Comparison of ENCODE assay signal across 9 mouse cellular contexts in the genomic region with DNA sequence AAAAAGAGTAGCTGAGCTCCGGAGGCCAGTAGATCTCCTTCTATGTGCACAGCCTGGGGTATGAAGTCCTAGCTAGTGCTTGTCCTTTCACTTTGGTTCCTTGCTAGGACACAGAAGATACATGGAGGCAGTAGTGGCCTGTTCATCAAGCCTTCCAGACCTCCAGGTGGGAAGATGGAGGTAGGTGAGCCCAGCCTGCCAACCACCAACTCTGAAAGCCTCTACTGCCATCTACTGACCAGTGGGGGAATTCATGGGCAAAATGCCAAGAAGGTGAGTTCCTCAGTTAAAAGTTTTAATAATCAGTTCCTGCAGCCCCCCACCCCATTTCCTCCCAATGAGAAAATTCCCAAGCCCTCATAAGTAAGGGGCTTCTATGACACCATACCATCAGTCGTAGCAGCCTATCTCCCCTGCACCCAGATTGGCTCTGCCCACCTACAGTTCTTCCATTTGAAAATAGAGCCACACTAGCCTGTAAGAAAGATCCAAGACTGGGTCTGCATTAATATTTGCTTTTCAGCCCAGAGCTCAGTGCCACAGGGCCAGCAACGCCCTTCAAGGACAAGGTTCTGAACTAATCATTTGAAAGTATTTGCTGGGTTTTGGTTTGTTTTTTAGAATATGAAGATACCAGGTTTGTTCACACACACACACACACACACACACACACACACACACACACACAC.
DNase-seq lines count a peak whose midpoint lies in the region; ATAC-seq and TF ChIP-seq lines count a peak whose summit lies in the region.
"Had no signal": no experiment of that assay in that cellular context is flagged by ENCODE, and none has a peak within 500 bp of the region (broad histone marks: within the 10 kb centered on the region; RNA-seq: fewer than 3 reads in every experiment).

No protein-coding gene starts in this region.

- H3K9me3 ChIP-seq in forebrain, embryonic 12.5 days: no peaks in the 10 kb centered on the region
- no peaks in the 10 kb centered on the region for H3K9me3 ChIP-seq in forebrain, embryonic 13.5 days (replicated peaks)
- H3K9me3 ChIP-seq in stomach, postnatal 0 days (ENCODE audit: control insufficient read depth, low read length): no peaks in the 10 kb centered on the region
- H3K9me3 ChIP-seq: limb, embryonic 15.5 days had no signal

- ATAC-seq in forebrain, embryonic 12.5 days (ENCODE audit: low FRiP score): peak; percentile 44; the same call in 1 of the 2 replicates
- ATAC-seq in forebrain, embryonic 13.5 days: no peak
- ATAC-seq in megakaryocyte-erythroid progenitor cell, adult 5-6 weeks (replicated peaks; ENCODE audit: low FRiP score, low TSS enrichment, poor library complexity, severe bottlenecking): peak; percentile 60
- ATAC-seq in stomach, postnatal 0 days (ENCODE audit: low FRiP score, low TSS enrichment): no peak

- no peaks in the 10 kb centered on the region for H3K4me1 ChIP-seq in forebrain, embryonic 12.5 days
- no peaks in the 10 kb centered on the region for H3K4me1 ChIP-seq in forebrain, embryonic 13.5 days
- H3K4me1 ChIP-seq in bone marrow, adult 2 months (ENCODE audit: control insufficient read depth, insufficient read depth, low read length): peaks cover 2% of the 10 kb centered on the region
- H3K4me1 ChIP-seq in stomach, postnatal 0 days (replicated peaks; ENCODE audit: control insufficient read depth, insufficient read depth): no peaks in the 10 kb centered on the region

- H3K27ac ChIP-seq in forebrain, embryonic 12.5 days: no peak overlapping the region
- no peak overlapping the region for H3K27ac ChIP-seq in forebrain, embryonic 13.5 days
- H3K27ac ChIP-seq in bone marrow, adult 2 months (ENCODE audit: control insufficient read depth, insufficient read depth, low read depth, low read length, poor library complexity): no peak overlapping the region
- H3K27ac ChIP-seq in stomach, postnatal 0 days (replicated peaks): no peak overlapping the region
- H3K27ac ChIP-seq: limb, embryonic 15.5 days had no signal

- H3K9ac ChIP-seq in forebrain, embryonic 12.5 days: no peak overlapping the region
- no peak overlapping the region for H3K9ac ChIP-seq in forebrain, embryonic 13.5 days
- no peak overlapping the region for H3K9ac ChIP-seq in stomach, postnatal 0 days (ENCODE audit: low read length)
- H3K9ac ChIP-seq: limb, embryonic 15.5 days had no signal

- H3K4me2 ChIP-seq in forebrain, embryonic 12.5 days: no peak overlapping the region
- H3K4me2 ChIP-seq in forebrain, embryonic 13.5 days: no peak overlapping the region
- no peak overlapping the region for H3K4me2 ChIP-seq in stomach, postnatal 0 days (replicated peaks; ENCODE audit: low read depth)
- H3K4me2 ChIP-seq: limb, embryonic 15.5 days had no signal

- TF ChIP-seq POLR2A in bone marrow, adult 2 months (IDR thresholded peaks at IDR 0.05; ENCODE audit: borderline replicate concordance, control insufficient read depth, low read depth, low read length): no peak

- no peaks in the 10 kb centered on the region for H3K27me3 ChIP-seq in forebrain, embryonic 12.5 days
- H3K27me3 ChIP-seq in forebrain, embryonic 13.5 days: no peaks in the 10 kb centered on the region
- H3K27me3 ChIP-seq in C2C12 (ENCODE audit: control insufficient read depth, insufficient read depth, insufficient read length): no peaks in the 10 kb centered on the region
- no peaks in the 10 kb centered on the region for H3K27me3 ChIP-seq in stomach, postnatal 0 days (ENCODE audit: control insufficient read depth, insufficient read depth, low read length)
- H3K27me3 ChIP-seq: limb, embryonic 15.5 days had no signal

- no peak for TF ChIP-seq EP300 in stomach, postnatal 0 days (optimal IDR thresholded peaks at IDR 0.05)

- H3K79me3 ChIP-seq in C2C12 (ENCODE audit: low read depth): no peaks in the 10 kb centered on the region

- WGBS in forebrain, embryonic 12.5 days: 74% methylated on average over 3 of the region's 3 CpGs
- WGBS in forebrain, embryonic 13.5 days: 67% methylated on average over 3 of the region's 3 CpGs
- 21% methylated on average over 3 of the region's 3 CpGs for WGBS in bone marrow, adult 2 months
- WGBS in stomach, postnatal 0 days: 67% methylated on average over 3 of the region's 3 CpGs

- no peak overlapping the region for H3K4me3 ChIP-seq in forebrain, embryonic 12.5 days (replicated peaks)
- H3K4me3 ChIP-seq in forebrain, embryonic 13.5 days: no peak overlapping the region
- H3K4me3 ChIP-seq in C2C12 (ENCODE audit: insufficient read depth, poor library complexity, severe bottlenecking): no peak overlapping the region
- H3K4me3 ChIP-seq in bone marrow, adult 2 months (replicated peaks; ENCODE audit: control insufficient read depth, low read depth, low read length): peak overlapping the region; percentile 48
- H3K4me3 ChIP-seq in stomach, postnatal 0 days (ENCODE audit: low read depth, low read length): no peak overlapping the region
- H3K4me3 ChIP-seq: limb, embryonic 15.5 days had no signal

- peak; percentile 26 for TF ChIP-seq CTCF in C2C12 (IDR thresholded peaks at IDR 0.05; ENCODE audit: control insufficient read depth, insufficient read depth, insufficient read length)
- TF ChIP-seq CTCF in bone marrow, adult 2 months (IDR thresholded peaks at IDR 0.05; ENCODE audit: control insufficient read depth, insufficient read depth, low read length): peak; percentile 76
- TF ChIP-seq CTCF in stomach, postnatal 0 days (IDR thresholded peaks at IDR 0.05; ENCODE audit: low read depth): peak; percentile 75

- no peak overlapping the region for H3ac ChIP-seq in C2C12 (ENCODE audit: control insufficient read depth, insufficient read length, low read depth)

- H3K79me2 ChIP-seq in C2C12 (ENCODE audit: control insufficient read depth, insufficient read depth): no peaks in the 10 kb centered on the region

- no peaks in the 10 kb centered on the region for H3K36me3 ChIP-seq in forebrain, embryonic 12.5 days (replicated peaks)
- no peaks in the 10 kb centered on the region for H3K36me3 ChIP-seq in forebrain, embryonic 13.5 days (ENCODE audit: poor library complexity, severe bottlenecking)
- no peaks in the 10 kb centered on the region for H3K36me3 ChIP-seq in C2C12 (ENCODE audit: control insufficient read depth, insufficient read depth)
- H3K36me3 ChIP-seq in stomach, postnatal 0 days (ENCODE audit: control insufficient read depth, insufficient read depth, low read length): no peaks in the 10 kb centered on the region
- H3K36me3 ChIP-seq: limb, embryonic 15.5 days had no signal

- peak; percentile 19 to 35 for DNase-seq in frontal cortex, postnatal 25 days (ENCODE audit: low spot score in 2 of 2)
- DNase-seq in left cerebral cortex, adult 11 months (ENCODE audit: low spot score): peak; percentile 11
- DNase-seq in stomach, postnatal 0 days (ENCODE audit: low spot score): peak; percentile 61

TF ChIP-seq in C2C12, 6 proteins besides CTCF, POLR2A, EP300 and RAD21:
- TF ChIP-seq MYOG (IDR thresholded peaks at IDR 0.05; ENCODE audit: control insufficient read depth, extremely low read depth, insufficient read length) (no peak), CEBPB (IDR thresholded peaks at IDR 0.05; ENCODE audit: low read depth) (no peak), USF1 (IDR thresholded peaks at IDR 0.05; ENCODE audit: low read depth) (no peak), MAX (IDR thresholded peaks at IDR 0.05) (no peak), MYOD1 (IDR thresholded peaks at IDR 0.05; ENCODE audit: control insufficient read depth, insufficient read length, low read depth) (no peak), FOSL1 (IDR thresholded peaks at IDR 0.05; ENCODE audit: insufficient read depth, low read length, poor library complexity, severe bottlenecking) (no peak)

Comparison
In these comparisons a context has a peak if more than half of its experiments do, and no peak if none do; other contexts are left out.
1. ATAC-seq: peak in forebrain, embryonic 12.5 days (single experiment) and megakaryocyte-erythroid progenitor cell, adult 5-6 weeks (single experiment); none in forebrain, embryonic 13.5 days (single experiment) and stomach, postnatal 0 days (single experiment).
2. CTCF ChIP-seq: peak in every context shown above with its lines; median percentile 76 in bone marrow, adult 2 months; 75 in stomach, postnatal 0 days; 26 in C2C12.
3. DNase-seq: peak in every context shown above with its lines; median percentile 61 in stomach, postnatal 0 days; 27 in frontal cortex, postnatal 25 days; 11 in left cerebral cortex, adult 11 months.